Mouse (Mus musculus) fibroblast of lung, adult 2 months (primary cell): ENCODE results near the gene Cfap46.
"Not testable (repeated sequence)": the region's sequence is repeated elsewhere in the genome, so short reads cannot be mapped to it uniquely, and the experiment has no call there.

Experiments used
- DNase-seq: peaks from one replicate; pipeline ENCODE4 v3.0.0-alpha.2; 2011; ENCODE audit warnings: low read depth

Gene Cfap46

DNA sequence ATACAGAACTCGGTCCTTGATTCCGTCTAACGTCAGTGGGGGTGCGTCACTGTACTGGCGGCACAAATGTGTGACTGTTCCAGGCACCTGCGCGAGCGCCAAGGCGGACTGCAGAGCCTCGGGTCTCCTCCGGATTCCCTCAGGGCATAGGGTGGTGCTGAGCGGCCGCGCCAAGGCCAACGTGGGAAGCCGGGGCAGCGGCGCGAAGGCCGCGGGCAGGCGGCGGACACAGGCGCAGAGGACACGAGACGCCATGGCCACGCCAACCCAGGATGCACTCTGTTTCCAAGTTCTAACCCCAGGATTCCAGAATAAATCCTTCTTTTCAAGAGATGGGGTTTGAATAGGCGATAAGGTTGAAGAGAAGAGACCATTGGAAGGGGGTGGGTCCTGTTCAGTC is 23.7 kb downstream of the Cfap46 start:
- not testable (repeated sequence) for DNase-seq

DNA sequence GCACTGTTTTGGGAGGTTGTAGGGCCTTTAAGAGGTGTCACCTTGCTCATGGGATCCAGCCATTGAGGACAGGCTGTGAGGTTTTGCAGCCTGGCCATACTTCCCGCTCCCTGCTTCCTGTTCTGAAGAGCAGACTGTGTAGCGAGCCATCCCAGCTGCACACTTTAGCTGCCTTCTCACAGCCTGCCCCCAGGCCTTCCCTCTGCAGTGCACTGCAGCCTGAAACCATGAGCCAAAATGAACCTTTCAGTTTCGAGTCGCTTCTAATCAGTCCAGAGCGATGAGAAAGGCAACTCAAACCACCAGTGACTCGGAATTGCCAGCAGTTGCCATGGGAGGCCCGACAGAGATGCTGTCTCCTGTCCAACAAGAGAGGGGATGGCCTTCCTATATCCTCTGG is 33.9 kb downstream of the Cfap46 start:
- no peak for DNase-seq

DNA sequence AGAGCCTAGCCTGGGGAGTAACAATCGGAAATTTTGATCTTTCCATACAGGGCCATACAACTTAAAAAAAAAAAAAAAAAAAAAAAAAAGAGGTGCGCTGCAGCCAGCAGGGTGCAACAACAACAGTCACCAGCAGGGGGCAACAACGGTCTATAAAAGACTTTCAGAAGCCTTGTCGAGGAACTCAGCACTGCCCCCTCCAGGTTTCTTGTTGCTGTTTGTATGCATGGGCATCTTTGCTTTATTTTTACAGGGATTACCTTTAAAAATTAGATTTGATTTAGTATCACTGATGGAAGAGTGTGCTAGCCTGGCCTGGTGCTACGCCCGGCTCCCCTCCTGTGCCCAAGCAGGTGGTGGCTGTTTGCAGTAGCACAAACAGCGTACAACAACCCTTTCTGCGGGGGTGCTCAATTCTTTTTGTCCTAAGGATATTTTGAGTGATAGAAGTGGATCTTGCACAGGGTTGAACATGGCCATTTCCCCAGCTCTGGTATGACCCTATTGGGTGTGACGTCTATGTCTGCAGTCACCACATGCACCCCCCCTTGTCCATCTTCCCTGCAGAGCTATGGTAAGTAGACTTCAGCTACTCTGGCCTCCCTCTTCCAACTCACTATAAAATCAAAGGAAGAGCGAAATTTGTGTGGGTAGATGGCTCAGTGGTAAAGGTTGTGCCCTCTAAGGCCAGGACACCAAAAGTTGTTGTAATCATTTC is 35.4 kb downstream of the Cfap46 start:
- DNase-seq: peak; percentile 71

DNA sequence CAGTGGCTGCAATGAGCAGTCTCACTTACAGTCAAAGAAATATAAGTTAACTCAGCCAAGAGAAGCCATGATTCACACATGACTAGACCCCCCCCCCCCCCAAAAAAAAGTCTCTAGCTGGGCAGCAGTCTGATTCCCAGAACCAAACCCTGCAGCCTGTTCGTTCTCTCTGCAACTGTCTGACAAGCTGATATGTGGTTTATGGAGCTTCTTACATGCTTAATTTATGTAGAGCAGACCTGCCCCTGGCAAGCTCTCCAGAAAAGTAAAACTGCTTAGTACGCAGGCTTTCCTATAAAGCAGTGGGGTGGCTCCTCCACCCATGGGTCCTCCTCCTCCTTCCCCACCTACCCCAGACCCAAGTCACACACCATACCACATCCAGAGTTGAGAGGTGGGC is 50.2 kb downstream of the Cfap46 start:
- DNase-seq: no peak

DNA sequence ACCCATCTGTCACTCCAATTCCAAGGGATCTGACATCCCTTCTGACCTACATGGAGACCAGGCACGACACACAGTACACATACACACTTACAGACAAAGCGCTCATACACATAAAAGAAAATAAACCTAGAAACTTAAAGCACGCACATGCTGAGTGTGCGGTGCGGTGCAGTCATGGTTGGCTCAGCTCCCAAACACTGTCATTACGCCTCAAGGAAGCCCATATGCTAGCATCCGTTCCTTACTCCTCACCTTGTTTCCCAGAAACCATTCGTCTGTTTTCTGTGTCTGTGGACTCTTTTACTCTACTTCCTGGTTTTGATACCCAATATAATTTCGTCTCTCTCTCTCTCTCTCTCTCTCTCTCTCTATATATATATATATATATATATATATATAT is 58.5 kb downstream of the Cfap46 start:
- no peak for DNase-seq

DNA sequence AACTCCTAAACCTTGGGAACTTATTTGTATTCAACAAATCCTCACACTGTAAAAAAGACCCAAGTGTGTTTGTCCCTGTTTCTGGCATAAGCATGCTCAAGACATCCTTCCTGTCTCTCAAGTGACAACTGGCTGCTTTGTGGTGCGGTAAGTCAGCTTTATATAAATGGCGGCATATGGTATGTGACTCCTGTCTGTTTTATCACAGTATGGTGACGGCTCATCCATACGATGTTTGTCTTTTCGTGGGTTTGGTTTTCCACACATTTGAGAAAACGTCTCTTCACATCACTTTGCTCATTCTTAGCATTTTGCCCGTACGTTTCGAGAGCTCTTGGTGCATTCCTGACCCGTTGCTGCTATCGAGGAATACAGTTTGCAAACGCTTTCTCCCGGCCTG is 61.0 kb downstream of the Cfap46 start:
- no peak for DNase-seq

DNA sequence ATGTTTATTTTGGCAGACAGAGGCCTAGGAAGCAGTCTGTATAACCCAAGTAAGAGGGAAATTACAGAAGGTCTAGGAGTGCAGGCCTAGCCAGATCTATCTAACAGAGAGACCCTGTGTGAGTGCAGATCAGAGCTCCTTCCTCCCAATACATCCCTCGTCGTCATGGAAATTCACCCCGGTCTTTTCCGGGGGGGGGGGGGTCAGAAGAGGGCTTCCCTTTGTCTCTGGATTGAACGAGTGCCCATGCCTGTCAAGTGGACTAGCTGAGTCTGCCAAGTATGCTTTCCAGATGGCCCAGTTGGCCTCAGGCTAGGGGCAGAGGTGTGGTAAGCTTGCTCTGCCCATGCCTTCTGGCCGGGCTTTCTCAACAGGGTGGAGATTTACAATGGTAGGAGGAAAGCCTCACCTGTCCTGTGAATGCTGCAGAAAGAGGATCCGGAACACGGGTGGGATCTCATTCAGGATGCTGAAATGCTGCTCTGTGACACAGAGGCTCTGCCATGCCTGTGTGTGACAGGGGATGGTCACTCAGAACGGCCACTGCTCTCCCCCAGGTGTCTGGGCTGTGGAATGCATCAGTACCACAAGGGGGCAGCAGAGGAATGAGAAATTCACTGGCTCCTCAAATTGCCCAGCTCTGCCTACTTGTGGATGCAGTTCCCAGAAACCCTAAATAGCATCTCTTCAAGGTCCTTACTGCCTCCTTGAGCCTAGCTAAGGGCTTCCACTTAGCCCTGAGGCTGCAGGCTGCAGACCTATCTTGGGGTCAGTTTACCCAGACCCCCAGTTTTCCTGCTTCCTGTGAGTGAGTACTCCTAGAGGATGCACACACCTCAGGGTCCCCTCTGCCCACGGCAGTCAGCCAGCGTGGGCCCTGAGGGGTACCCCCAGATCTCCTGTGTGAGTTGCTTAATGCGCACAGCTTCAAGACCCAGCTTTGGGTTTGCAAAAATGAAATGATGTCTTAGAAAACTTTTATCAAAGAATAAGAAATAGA is 67.5 kb downstream of the Cfap46 start:
- peak; percentile 10 for DNase-seq

DNA sequence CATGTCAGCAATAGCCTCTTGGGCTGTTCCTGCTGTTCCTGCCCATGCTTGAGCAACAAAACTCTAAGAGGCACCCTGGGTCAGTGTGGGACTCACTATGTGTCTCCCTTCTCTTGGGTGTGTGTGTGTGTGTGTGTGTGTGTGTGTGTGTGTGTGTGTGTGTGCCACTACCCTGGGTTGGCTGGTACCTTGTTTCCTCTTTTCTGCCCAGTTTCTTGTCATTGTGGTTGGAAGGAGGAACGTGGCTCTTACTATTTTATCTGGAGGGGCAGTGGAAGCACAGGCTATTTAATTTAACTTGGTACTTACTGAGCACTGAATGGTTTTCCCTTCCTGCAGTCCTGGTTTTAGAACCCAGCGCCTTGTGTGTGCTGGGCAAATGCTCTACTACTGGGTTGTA is 73.3 kb downstream of the Cfap46 start:
- no peak for DNase-seq

DNA sequence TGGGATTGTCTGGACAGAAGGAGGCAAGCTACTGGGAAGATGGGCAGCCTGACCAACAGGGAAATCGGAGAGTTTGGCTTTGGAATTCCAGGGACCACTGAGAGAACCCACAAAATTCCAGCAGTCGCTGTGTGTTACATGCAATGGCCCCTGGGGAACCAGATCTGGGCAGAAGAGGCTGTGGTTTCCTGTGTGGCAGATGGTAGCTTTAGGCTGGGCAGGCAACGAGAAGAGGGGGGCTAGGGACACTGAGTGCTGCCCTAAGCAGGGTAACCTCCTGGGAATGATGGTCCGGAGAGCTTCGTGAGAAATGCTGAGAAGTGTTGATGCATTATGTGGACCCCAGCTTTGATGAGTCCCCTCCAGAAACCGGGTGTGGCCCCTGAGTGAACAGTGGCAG is 87.8 kb downstream of the Cfap46 start:
- no peak for DNase-seq

DNA sequence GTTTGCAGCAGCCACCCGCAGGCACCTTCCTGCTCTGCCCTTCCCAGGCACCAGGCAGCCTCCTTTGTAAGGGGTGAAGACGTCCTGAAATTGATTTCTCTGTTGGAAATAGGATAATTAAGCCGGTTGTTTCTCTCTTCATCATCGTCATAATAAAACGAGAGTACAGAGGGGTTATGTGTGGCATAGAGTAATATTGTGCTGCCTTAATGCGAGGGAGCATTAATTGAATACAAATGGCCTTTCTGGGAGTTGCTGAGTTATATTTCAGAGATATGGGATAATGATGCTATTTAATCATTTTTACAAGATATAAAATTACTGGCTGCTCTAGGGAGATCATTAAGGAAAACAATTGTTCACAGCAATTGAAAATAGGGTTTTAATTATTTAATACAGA is 88.3 kb downstream of the Cfap46 start:
- no peak for DNase-seq

DNA sequence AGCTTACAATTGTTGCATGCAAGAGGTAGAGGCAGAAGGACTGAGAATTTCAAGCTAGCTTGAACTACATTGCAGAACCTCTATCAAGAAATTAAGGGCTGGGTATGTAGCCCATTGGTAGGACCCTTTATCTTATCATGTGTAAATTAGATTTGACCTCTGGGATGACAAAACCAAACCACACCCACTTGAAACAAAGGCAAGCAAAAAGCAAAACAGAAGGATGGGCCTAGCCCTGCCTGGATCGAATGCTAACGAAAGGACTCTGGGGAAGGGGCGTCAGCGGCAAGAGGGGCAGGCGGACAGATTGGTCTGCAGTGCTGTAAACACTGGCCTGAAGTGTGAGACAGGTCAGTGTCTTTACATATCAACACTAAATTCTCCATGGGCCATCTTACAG is 92.3 kb downstream of the Cfap46 start:
- no peak for DNase-seq

DNA sequence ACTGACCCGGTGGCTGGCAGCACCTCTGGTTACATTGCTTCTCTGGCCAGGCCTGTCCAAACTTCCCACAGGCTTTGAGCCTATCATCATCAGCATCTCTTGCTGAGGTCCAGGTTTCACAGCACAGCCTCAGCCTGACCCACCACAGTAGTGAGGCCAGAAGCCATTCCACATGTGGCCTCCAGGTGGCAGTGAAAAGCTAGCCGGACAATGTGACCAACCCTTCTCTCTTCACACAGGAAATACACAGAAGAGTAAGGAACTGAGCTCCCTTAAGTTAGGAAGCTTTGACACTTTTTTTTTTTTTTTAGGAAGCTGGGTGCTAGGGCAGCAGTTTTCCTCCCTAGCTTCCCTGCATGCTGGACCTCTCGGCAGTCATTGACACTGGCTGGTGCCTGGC is 93.3 kb downstream of the Cfap46 start:
- no peak for DNase-seq

DNA sequence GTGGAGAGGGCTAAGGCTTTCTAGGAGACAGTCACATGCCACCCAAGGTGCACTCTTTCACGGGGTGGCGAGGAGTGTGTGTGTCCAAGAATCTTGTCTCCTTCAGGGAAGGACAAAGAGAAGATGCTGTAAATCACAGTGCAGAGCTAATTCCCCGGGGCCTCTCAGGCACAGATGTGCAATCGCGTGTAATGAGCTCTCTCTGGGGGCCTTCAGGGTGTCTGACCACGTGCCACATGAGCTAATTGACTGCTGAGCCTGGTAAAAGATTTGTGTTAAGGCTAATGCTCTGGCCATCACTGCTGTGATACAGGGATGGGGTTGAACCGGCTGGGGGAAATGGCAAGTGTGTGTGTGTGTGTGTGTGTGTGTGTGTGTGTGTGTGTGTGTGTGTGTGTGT is 95.7 kb downstream of the Cfap46 start:
- no peak for DNase-seq

DNA sequence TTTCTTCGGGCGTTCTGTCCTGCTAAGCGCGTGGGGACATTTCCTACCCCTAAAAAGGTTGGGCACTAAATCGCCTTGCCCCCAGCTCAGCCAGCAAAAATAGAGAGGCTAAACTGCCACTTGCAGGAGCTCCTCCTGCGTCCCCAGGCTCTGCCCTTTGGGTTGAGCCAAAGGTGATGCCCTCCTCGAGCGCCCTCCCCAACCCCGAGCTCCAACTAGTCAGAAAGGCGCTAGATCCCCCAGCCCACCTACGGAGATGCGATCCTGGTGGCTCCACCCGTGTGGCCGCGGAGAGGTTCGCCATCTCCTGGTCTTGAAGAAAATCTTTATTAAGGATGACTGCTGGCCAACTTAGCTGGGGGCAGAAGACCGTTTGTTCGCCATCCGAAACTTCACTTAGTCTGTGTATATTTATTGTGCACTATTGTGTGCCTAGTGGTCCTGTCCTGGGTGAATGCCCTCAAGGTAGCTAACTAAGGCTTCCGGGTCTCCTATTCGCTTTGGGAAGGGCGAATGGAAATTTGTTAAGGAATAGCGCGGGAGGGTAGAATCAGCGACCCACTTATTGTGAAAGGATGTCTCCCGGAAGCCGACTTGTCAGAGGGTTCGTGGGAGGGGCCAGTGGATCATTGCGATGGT is 98.3 kb downstream of the Cfap46 start:
- no peak for DNase-seq

DNA sequence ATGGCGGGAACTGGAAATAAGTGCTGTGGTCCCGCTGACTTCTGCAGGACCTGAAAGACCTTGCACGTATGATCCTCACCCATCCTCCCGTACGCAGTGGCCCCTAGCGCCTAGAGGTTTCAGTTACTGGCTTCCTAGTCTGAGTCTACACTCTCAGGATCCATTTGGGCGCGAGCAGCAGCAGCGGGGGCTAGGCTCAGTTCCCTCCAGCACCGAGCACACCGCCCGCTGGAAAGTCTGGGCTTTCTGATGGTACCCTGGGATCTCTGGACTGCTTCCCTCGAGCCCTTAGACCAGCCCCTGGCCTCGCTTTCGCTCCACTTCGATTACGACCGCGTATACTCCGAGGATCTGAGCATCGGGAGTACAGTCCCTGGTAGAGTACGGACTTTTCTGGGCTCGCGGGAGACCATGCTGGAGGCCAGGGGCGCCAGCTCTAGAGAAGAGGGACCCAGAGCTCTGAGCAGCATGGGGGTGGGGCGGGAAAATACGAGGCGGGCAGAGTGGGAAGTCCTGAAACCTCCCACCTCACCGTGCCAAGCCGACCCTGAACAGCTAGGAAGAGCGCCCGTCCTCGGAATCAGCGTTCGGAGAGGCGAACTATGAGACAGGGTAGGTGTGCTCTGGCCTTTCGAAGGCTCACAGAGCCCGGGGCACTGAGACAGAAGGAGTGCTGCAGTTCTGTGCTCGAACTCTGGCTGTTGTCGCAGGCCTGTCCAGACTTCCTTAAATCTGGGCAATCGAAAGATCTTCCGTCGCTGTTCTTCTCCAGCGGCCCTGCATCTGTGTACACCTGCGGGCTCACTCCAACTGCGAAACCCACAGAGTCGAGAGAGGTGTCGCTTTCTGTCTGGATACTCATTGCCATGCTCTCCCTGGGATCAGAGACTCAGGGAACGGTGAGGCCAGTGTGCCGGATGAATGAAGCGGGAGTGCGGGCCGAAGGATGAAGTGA is 99.1 kb downstream of the Cfap46 start:
- no peak for DNase-seq

DNA sequence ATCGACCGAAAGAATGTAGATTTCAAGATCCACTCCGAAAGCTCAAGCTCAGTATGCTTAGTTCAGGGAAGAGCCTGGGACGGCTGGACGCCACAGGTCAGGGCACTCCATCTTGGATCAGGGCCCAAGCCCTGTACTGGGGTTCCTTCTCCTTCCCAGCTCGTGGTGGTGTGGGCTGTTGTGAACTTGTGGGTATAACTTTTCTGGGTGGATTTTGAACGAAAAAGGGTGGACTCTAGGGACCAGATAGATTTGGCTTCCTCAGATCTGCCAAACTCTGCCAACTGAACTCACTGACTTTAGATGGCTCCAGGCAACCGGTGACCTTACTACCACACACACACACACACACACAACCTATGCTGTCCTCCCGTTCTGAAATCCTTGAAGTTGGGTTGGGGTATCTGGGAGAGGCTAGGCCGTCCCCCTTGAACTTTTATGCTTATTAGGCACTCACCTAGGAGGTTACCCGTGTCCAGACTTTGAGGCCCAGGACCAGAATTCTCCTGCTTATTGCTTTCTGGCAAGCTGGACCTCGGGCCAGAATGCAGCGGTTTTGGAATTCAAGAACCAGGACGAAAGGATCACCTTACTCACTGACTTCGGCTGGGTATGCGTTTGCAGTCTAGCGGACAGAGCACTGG is 100.4 kb downstream of the Cfap46 start:
- no peak for DNase-seq

DNA sequence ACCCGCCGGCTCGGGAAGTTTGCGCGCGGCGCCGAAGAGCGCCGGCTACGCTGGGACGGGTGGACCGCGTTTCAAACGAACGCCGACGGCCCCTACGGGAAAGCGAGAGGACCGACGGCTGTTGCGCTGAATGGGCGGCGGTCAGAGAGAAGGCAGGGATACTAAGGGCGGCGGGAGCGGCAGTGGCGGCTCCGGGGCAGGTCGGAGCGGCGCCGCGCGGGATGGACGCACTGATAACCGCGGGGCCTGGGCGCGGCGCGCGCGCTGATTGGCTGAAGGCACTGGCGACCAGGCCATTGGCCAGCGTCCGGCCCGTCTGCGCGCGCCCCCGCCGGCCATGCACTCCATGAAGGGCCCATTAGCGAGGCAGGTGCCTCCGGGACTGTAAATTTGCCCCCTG is 101.0 kb downstream of the Cfap46 start, which contains the start of gene Nkx6-2:
Gene Nkx6-2, minus strand, starts transcription at position 203 of the 400 bp plus-strand sequence.
- DNase-seq: no peak

DNA sequence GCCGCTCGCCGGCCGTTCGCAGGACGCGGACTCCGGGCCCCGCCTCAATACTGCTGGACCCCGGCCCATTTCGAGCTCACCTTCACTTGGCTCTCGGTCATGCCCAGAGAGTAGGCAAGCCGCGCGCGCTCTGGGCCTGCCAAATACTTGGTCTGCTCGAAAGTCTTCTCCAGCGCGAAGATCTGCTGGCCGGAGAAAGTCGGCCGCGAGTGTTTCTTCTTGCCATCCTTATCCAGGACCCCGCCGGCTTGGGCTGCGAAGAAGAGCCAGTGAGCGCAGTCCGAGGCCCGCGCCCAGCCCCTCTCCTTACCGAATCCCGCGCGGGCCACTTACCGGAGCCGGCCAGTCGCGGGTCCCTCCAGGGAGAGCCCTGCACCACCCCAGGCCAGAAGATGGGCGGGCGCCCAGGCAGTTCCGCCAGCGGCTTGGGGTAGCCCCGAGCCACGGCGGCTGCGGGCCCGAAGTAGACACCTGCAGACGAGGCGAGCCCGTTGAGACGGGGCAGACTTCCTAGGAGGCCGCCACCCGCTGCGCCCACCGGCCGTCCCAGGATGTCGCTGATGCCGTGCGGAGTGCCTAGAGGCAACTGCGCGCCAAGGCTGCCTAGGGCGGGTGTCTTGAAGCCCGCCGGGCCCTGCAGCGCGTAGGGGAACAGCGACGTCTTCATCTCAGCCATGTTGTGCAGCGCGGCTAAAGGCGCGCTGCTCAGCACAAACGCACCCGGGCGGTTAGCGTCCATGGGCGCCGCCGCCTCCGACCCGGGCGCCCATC is 101.6 kb downstream of the Cfap46 start:
- no peak for DNase-seq

DNA sequence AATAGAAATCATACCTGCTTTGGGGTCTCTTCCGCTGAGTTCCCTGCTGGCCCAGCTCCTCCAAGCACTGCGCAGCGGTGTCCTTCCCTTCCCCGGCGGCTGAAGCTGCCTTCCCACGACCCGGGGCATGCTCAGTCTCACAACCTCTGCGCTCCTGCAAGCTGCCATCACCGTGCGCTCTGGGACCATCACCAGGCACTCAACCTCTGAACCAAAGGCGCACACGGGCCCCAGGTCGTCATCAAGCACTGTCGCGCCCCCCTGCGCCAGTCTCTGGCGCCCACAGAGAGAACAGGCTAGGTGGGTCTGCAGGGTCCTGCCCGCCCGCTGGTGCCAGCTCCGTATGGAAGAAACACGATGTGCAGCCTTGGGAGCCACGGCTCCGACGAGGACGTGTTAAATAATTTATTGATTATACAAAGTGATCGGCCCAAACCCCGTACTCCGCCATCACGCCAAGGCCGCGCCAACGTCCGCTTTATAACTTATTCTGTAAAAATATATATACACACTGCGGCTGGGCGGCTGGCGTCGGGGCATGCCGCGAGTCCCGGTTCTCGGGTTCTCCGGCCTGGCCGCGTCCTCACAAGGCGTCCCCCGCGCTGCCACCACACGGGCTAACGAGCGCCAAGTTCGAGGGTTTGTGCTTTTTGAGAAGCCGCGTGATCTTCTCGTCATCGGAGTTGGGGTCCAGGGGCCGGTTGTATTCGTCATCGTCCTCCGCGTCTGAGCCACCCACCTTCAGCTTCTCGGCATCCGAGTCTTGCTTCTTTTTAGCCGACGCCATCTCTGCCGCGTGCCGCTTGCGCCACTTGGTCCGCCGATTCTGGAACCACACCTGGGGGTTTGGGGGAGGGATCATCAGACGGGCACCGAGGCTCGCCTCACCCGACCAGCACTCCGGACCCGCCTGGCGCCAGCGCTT is 102.5 kb downstream of the Cfap46 start:
- no peak for DNase-seq
